Mouse (Mus musculus) olfactory bulb, adult 2 months (tissue): ENCODE results near the gene Kctd2. TPM values are rescaled to one million over a fixed set of nuclear protein-coding genes. Genes with fewer than 3 reads are reported as not detected.
"Not testable (repeated sequence)": the region's sequence is repeated elsewhere in the genome, so short reads cannot be mapped to it uniquely, and the experiment has no call there.

ENCODE experiments used
- H3K27ac ChIP-seq: fragments of 200-500 bp; 2 replicates; pipeline ENCODE4 v1.5.1; 2012; ENCODE audit warnings: low read depth, low read length; ENCODE audit not compliant: insufficient read depth
- H3K4me1 ChIP-seq: fragments of 200-500 bp; 2 replicates; pipeline ENCODE4 v1.6.1; 2012; ENCODE audit warnings: low read length; ENCODE audit not compliant: control insufficient read depth, insufficient read depth
- H3K4me3 ChIP-seq: fragments of 200-500 bp; 2 replicates; pipeline ENCODE4 v1.5.1; 2012; ENCODE audit warnings: mild to moderate bottlenecking, low read depth, low read length, moderate library complexity; ENCODE audit not compliant: insufficient read depth
- CTCF ChIP-seq: fragments of 200-500 bp; IDR thresholded peaks from 2 replicates; pipeline ENCODE4 v1.5.1; 2012; ENCODE audit warnings: low read depth, mild to moderate bottlenecking, low read length, moderate library complexity; ENCODE audit not compliant: insufficient read depth
- POLR2A ChIP-seq: fragments of 200-500 bp; IDR thresholded peaks from 2 replicates; pipeline ENCODE4 v1.6.1; 2012; ENCODE audit warnings: mild to moderate bottlenecking, low read depth, low read length, moderate library complexity; ENCODE audit not compliant: insufficient read depth
- WGBS: fragments of 180-500 bp; shearing (Covaris S2); methylation state at CpG from one replicate; pipeline ENCODE4 v1.1.7; 2018; 5-methylcytosine and 5-hydroxymethylcytosine counted together
- polyA plus RNA-seq: library from polyadenylated mRNA; stranded (reverse); fragments of >200 nt; gene quantifications from 2 replicates; pipeline ENCODE4 v1.2.4, GENCODE M21; 2012; ENCODE audit warnings: low replicate concordance; ENCODE audit not compliant: missing spikeins, insufficient read depth, insufficient read length

The Kctd2 gene
- polyA plus RNA-seq, 1 experiment, result not detected

DNA sequence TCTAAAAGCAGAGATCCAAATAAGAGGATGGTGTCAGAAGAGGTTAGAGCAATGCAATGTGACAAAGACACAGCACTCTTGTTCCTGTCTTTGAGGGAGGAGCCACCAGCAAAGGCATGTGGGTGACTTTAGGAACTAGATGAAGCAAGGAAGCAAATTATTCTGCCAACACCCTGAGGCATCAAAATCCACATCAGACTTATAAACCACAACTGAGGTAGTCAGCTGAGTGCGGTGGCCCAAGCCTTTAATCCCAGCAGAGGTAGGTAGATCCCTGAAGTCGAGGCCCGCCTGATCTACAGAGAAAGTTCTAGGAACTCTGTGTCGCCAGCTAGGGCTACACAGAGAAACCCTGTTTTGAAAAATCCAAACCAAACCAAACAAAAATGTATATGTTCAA, 42.7 kb upstream of the Kctd2 start:
- 94% methylated on average over 4 of the region's 4 CpGs for WGBS
- no peak overlapping the region for H3K4me3 ChIP-seq
- peaks cover 14% of the 10 kb centered on the region for H3K4me1 ChIP-seq
- no peak overlapping the region for H3K27ac ChIP-seq
- TF ChIP-seq CTCF (no peak), POLR2A (no peak)

DNA sequence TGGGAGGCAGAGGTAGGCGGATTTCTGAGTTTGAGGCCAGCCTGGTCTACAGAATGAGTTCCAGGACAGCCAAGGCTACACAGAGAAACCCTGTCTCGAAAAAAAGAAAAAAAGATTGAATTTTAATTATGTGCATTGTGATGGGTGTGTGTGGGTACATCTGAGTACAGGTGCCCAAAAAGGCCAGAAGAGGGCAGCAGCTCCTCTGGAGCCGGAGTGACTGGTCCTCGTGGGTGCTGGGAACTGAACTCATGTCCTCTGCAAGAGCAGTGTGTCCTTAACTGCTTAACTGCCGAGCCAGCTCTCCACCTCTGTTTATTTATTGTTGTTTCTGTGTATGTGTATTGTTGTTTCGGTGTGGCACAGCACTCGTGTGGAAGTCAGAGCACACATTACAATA, 42.1 kb upstream of the Kctd2 start:
- TF ChIP-seq CTCF, result no peak
- 87% methylated on average over 7 of the region's 7 CpGs for WGBS
- peaks cover 17% of the 10 kb centered on the region for H3K4me1 ChIP-seq
- no peak overlapping the region for H3K4me3 ChIP-seq
- no peak overlapping the region for H3K27ac ChIP-seq

DNA sequence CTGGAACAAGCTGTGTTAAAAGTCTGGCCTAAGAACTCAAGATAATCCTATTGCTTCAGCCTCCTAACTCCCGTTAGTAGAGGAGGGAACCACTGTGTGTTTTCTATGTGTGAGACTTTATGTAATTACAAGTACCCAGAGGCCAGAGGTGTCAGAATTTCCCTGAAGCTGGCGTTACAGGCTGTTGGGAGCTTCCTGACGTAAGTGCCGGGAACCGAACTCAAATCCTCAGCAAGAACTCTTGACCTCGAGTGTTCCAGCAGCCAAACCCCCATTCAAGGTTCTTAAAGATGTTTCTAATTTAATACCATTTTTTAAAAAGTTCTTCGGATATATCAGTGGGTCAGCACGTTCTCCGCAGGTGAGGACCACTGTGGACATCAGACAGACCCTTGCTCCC, 38.7 kb upstream of the Kctd2 start:
- no peak for TF ChIP-seq POLR2A
- no peak for TF ChIP-seq CTCF
- no peak overlapping the region for H3K27ac ChIP-seq
- WGBS, result 35% methylated on average over 9 of the region's 9 CpGs

DNA sequence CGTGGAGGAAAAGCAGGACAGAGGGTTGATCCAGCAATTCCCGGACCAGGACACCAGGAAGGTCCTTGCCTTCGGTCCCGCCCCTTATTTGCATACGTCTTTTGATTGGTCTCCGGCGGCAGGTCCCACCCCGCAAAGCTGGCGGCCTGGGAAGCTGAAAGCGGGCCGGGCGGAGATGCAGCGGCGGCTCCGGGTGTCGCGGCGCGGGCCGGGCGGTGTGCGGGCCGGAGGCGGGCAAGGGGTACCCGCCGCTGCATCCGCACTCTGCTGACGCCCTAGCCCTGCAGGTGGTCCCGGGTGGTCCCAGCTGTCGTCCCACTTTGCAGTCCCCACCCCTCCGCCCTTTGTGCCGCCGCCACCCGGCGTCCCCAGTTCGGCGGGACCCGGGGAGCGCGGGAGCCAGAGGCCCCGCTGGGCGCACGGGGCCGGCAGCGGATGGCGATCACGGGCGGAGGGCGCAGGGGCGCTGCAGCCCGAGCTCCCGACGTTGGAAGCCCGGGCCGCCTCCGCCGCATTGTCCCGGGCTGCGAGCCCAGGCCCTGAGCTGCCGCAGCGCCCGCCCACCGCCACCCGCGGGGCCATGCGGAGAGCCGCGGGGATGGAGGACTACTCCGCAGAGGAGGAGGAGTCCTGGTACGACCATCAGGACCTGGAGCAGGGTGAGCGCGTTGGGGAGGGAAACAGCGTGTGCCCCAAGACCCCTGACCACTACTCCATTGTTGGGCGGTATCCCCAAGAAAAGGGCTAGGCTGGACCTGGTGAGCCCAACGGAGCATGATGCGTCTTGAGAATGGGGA, 38.0 kb upstream of the Kctd2 start, which contains the start of gene Cdr2l:
Cdr2l (plus strand) TSS at position 174 of the 797 bp plus-strand sequence.
- TF ChIP-seq CTCF (no peak), POLR2A (peak; percentile 83)
- H3K4me3 ChIP-seq, result peak within 1 kb of the TSS; percentile 95
- under 1% methylated on average over 76 of the region's 76 CpGs for WGBS
- peak within 1 kb of the TSS; percentile 84 for H3K27ac ChIP-seq
- H3K4me1 ChIP-seq, result peaks cover 39% of the 10 kb centered on the region

More for the DNA sequence above, 38.7 kb upstream of the Kctd2 start:
- Histone ChIP-seq H3K4me1 (peaks cover 36% of the 10 kb centered on the region), H3K4me3 (no peak overlapping the region)

DNA sequence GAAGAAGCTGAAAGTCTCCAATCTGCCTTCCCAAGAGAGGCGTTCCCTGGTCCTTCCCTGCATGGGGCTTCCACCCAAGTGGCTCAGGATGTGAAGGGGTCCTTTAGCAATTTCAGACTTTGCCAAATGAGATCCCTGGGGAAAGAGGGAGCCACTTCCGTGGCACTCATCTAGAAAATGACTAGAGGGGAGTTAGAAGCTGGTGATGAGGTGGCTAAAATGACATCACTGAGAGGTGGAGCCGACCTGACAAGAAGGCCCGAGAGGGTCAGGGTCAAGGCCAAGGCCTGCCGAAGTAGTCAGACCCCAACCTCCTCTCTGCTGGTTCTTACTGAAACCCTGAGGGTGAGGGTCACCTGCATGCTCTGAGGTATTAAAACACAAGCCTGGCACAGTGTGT, 37.0 kb upstream of the Kctd2 start:
- peaks cover 42% of the 10 kb centered on the region for H3K4me1 ChIP-seq
- TF ChIP-seq CTCF (no peak), POLR2A (no peak)
- 11% methylated on average over 5 of the region's 5 CpGs for WGBS
- peak overlapping the region; percentile 95 for H3K4me3 ChIP-seq
- H3K27ac ChIP-seq, result peak overlapping the region; percentile 82

DNA sequence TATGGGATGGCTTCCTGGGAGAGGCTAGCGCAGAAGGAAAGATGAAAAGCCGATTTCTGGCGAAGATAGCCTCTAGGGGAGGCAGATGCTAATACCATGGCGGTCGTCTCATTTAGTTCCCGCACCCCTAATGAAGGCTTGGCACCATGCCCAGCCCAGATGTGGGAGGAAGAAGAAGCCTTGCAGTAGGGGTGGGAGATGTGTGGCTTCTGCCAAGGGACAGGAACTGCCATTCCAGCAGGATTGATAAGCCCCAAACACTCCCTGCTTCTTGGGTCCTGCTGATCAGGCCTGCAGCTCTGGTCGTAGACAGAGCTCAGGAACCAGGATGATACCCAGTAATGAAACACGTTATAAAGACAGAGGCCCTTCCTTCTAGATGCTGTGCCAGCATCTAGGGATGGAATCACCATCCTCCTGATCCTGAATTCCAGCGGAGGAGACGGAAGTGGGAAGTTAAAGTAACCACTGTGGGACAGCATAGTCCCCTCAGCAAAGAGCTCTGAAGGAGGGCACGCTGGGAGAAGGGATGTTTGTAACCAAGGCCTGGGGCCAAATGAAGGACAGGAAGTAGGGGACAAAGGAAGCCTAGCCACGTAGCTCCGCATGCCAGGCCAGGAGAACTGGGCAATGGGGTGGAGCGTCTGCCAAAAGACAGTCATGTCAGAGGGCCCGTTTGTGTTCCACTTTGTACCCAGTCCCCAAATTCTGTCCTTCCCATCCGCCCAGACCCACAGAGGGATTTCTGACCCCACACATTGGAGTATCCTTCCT, 36.0 kb upstream of the Kctd2 start:
- 16% methylated on average over 16 of the region's 16 CpGs for WGBS
- TF ChIP-seq POLR2A (no peak), CTCF (no peak)
- peak overlapping the region; percentile 82 for H3K27ac ChIP-seq

DNA sequence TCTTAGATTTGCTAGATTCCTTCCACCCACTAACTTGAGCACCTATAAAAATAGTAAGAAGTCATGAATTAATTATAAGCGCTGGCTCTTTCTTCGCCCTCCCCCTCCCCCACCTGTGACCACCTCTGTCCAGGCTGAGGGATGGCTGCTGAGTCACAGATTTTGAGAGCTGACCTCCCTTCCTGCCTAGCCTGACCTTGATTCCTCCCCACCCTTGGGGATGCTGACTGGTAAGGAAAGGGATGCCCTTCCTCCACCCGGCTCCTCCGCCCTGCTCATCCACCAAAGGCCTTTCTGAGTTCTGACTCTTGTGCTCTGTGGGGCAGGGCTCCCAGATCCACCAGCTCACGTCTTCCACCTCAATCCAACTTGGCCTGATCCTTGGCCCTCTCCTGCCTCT, 35.3 kb upstream of the Kctd2 start:
- Histone ChIP-seq H3K27ac (peak overlapping the region; percentile 82), H3K4me3 (peak overlapping the region; percentile 23; the same call in 1 of the 2 replicates), H3K4me1 (peaks cover 42% of the 10 kb centered on the region)
- no peak for TF ChIP-seq POLR2A
- no peak for TF ChIP-seq CTCF
- WGBS, result 43% methylated on average over 5 of the region's 5 CpGs

More for the DNA sequence above, 36.0 kb upstream of the Kctd2 start:
- H3K4me3 ChIP-seq, result peak overlapping the region; percentile 95
- H3K4me1 ChIP-seq, result peaks cover 42% of the 10 kb centered on the region

DNA sequence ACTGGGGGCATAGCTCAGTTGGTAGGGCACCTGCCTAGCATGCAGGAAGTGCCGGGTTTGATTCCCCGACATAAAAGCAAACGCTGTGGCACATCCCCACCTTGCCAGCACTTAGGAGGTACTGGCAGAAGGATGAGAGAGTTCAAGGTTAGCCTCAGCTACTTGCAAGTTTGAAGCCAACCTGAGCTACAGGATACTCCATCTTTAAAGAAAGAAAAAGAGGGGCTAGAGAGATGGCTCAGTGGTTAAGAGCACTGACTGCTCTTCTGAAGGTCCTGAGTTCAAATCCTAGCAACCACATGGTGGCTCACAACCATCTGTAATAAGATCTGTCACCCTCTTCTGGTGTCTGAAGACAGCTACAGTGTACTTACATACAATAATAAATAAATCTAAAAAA, 33.1 kb upstream of the Kctd2 start:
- not testable (repeated sequence) for H3K4me3 ChIP-seq
- WGBS, result 76% methylated on average over 3 of the region's 3 CpGs

DNA sequence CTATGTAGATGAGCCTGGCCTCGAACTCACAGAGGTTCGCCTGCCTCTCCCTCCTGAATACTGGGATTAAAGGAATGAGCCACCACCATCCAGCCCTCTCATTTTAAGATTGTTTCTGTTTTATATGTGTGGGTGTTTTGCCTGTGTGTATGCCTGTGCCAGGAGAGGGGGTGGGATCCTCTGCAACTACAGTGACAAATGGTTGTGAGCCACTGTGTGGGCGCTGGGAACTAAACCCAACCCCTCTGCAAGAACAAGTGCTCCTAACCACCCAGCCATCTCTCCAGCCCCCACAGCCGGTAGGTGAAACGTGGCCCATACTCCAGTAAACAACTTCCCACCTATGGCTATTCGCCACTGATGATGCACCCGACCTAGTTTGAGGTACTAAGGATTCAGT, 28.6 kb upstream of the Kctd2 start:
- TF ChIP-seq POLR2A, result no peak
- no peak for TF ChIP-seq CTCF
- 87% methylated on average over 7 of the region's 7 CpGs for WGBS
- no peak overlapping the region for H3K4me3 ChIP-seq
- no peak overlapping the region for H3K27ac ChIP-seq
- peaks cover 14% of the 10 kb centered on the region for H3K4me1 ChIP-seq

More for the DNA sequence above, 33.1 kb upstream of the Kctd2 start:
- peaks cover 45% of the 10 kb centered on the region for H3K4me1 ChIP-seq
- H3K27ac ChIP-seq, result peak overlapping the region; percentile 58; the same call in 1 of the 2 replicates
